Mouse (Mus musculus) stomach, embryonic 16.5 days (tissue): ENCODE measurements at regions not wholly inside any gene's neighbourhood (a gene's known extent, or its start where the extent isn't known, plus 50 kb on each side); places are given as distances from the start of the nearest gene placed in this dataset.

Experiments used
- ATAC-seq: fragments of 200-750 bp; cut with Nextera tagmentation; 2 replicates; pipeline ENCODE4 v1.8.0; 2017; ENCODE audit warnings: moderate number of reproducible peaks, moderate TSS enrichment; ENCODE audit not compliant: insufficient read depth, low FRiP score
- H3K27ac ChIP-seq: fragments of 300-500 bp; sonication (generic); 2 replicates; pipeline ENCODE4 v1.5.1; 2014; ENCODE audit warnings: low read length
- H3K27me3 ChIP-seq: fragments of 300-500 bp; sonication (generic); 2 replicates; pipeline ENCODE4 v1.6.1; 2014; ENCODE audit warnings: low read length, control low read depth, mixed read lengths; ENCODE audit not compliant: control insufficient read depth, insufficient read depth
- H3K36me3 ChIP-seq: fragments of 300-500 bp; sonication (generic); 2 replicates; pipeline ENCODE4 v1.6.1; 2014; ENCODE audit warnings: low read length; ENCODE audit not compliant: control insufficient read depth, insufficient read depth
- H3K4me1 ChIP-seq: fragments of 300-500 bp; sonication (generic); 2 replicates; pipeline ENCODE4 v1.6.1; 2014; ENCODE audit warnings: low read length, control low read depth, mixed read lengths; ENCODE audit not compliant: control insufficient read depth, insufficient read depth
- H3K4me2 ChIP-seq: fragments of 300-500 bp; sonication (generic); 2 replicates; pipeline ENCODE4 v1.6.1; 2014; ENCODE audit warnings: low read depth, low read length, mixed read lengths
- H3K4me3 ChIP-seq: fragments of 300-500 bp; sonication (generic); replicated peaks from 2 replicates; pipeline ENCODE4 v1.5.1; 2014; ENCODE audit warnings: mild to moderate bottlenecking, low read length
- H3K9ac ChIP-seq: fragments of 300-500 bp; sonication (generic); 2 replicates; pipeline ENCODE4 v1.6.1; 2014; ENCODE audit warnings: low read length
- H3K9me3 ChIP-seq: fragments of 300-500 bp; sonication (generic); replicated peaks from 2 replicates; pipeline ENCODE4 v1.6.1; 2016; ENCODE audit warnings: low read length, control low read depth; ENCODE audit not compliant: control insufficient read depth
- WGBS: fragments of 180-500 bp; shearing (Covaris S2); extraction: QIAGEN DNeasy Blood & Tissue Kit; methylation state at CpG from one replicate; pipeline ENCODE4 v1.1.7; 2014; 5-methylcytosine and 5-hydroxymethylcytosine counted together

DNA sequence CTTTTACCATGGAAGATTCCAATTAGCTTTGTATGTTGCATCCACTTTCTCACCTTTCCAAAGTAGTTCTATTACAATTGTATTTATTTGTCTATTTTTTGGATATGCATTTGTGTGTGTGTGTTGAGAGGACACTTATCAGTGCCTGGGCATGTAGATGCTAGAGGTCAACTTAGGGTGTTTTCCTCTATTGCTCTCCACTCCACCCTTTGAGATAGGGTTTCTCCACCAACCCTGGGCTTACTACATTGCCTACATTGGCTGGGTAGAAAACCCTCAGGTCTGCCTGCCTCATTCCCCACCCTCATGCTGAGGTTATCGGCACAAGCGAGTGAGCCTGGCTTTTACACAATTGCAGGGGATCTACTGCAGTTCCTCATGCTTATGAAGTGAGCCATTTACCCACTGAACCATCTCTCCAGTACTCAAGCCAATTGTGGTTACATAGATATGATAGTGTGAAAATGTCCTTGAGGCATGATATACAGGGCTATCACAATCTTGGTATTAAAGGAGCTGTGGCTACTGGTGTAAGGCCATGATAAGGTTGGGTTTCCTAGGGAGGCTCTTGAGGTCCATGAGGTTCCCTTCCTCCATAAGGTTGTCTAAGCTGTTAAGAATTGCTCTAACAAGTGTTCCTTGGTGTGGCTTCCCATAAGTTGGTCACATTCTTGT is 87.6 kb downstream of the Otud1 start:
- no peaks in the 10 kb centered on the region for H3K4me1 ChIP-seq
- WGBS = 92% methylated on average over 2 of the region's 2 CpGs
- H3K4me3 ChIP-seq = no peak overlapping the region
- no peak overlapping the region for H3K4me2 ChIP-seq
- H3K9ac ChIP-seq = no peak overlapping the region
- no peaks in the 10 kb centered on the region for H3K9me3 ChIP-seq
- ATAC-seq = no peak
- no peaks in the 10 kb centered on the region for H3K36me3 ChIP-seq
- no peak overlapping the region for H3K27ac ChIP-seq
- H3K27me3 ChIP-seq = no peaks in the 10 kb centered on the region

DNA sequence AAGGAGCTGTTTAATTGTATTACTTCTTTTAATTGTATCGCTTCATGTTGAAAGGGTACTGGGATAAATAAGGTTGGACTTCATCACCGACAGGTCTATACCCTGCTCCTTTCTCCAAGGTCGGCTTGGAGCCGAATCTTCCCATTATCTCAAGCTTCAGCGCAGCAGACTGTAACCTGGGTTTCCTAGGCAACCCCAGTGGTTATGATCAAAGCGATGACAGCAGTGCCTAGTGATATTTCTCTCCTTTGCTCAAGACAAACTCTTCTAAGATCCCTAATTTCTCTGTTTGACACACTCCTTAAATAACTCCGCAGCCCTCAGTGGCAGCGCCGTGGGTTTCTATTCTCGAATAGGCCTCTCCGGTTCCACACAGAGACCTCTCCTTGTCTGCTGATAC is 95.2 kb downstream of the Otud1 start:
- Histone ChIP-seq H3K36me3 (no peaks in the 10 kb centered on the region), H3K27ac (no peak overlapping the region), H3K4me3 (no peak overlapping the region), H3K9me3 (no peaks in the 10 kb centered on the region), H3K4me1 (no peaks in the 10 kb centered on the region), H3K9ac (no peak overlapping the region), H3K4me2 (no peak overlapping the region), H3K27me3 (no peaks in the 10 kb centered on the region)
- 87% methylated on average over 11 of the region's 11 CpGs for WGBS
- no peak for ATAC-seq

DNA sequence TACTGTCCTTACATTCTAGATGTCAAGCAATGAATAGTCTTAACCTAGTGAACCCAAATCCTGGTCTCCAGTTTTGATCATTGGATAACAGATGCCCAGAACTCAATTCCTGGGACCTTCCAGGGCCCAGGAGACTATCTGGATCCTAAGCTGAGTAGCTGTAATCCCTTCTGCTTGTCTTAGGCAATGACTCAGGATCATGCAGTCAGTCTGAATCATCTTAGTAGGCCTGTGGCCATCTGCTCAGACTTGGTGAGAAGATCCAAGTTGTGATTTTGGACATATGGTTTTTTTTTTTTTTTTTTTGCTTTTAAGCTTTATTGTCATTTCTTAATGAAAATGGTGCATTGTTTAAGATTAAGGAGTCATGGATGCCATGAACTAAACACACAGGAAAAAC is 95.9 kb downstream of the Otud1 start:
- H3K9ac ChIP-seq = no peak overlapping the region
- no peak overlapping the region for H3K27ac ChIP-seq
- ATAC-seq = no peak

DNA sequence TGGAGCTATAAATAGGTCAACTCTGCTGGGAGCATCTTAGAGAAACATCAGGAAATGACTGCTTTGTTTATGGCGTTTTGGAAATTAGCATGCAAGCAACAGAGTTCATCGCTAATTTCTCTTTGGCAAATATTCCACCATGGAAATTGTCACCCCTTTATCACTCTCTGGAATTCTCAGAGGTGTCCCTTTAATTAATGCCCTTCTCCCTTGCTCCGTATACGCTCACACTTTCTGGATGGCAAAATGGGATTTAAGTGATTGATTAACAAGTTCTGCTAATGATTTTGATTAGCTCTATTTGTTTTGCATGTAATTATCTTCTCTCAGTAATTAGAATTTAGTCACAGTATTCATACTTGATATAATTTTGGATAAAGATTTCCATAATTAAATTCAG is 100.4 kb downstream of the Otud1 start:
- ATAC-seq = no peak
- Histone ChIP-seq H3K4me3 (no peak overlapping the region), H3K27ac (no peak overlapping the region), H3K36me3 (no peaks in the 10 kb centered on the region), H3K9me3 (no peaks in the 10 kb centered on the region), H3K4me1 (no peaks in the 10 kb centered on the region), H3K9ac (no peak overlapping the region), H3K4me2 (no peak overlapping the region), H3K27me3 (no peaks in the 10 kb centered on the region)
- 62% methylated on average over 4 of the region's 4 CpGs for WGBS

More for the DNA sequence above, 95.9 kb downstream of the Otud1 start:
- Histone ChIP-seq H3K36me3 (no peaks in the 10 kb centered on the region), H3K4me1 (no peaks in the 10 kb centered on the region), H3K4me3 (no peak overlapping the region), H3K9me3 (no peaks in the 10 kb centered on the region), H3K4me2 (no peak overlapping the region), H3K27me3 (no peaks in the 10 kb centered on the region)

DNA sequence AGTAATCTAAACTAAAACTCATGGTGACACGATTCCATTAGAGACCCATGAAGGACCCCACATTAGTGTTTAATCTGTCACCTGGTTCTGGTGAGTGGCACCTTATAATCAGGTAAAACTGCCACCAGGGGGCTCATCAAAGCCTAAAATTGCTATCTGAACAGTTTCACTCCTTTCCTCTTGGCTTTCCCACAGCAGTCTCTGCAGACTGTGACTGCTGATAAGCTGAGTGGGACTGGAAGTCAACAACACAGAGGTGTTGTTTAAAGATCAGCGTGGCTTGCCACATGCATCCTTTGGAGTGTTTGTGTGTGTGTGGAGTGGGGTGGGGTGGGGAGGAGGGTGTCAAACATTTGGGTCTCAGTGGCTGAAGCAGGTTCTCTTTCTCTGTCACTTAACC is 101.6 kb downstream of the Otud1 start:
- WGBS = 27% methylated on average over 2 of the region's 2 CpGs
- Histone ChIP-seq H3K27ac (no peak overlapping the region), H3K4me2 (no peak overlapping the region), H3K9ac (no peak overlapping the region), H3K27me3 (no peaks in the 10 kb centered on the region), H3K4me1 (no peaks in the 10 kb centered on the region), H3K36me3 (no peaks in the 10 kb centered on the region), H3K9me3 (no peaks in the 10 kb centered on the region), H3K4me3 (no peak overlapping the region)
- ATAC-seq = no peak

DNA sequence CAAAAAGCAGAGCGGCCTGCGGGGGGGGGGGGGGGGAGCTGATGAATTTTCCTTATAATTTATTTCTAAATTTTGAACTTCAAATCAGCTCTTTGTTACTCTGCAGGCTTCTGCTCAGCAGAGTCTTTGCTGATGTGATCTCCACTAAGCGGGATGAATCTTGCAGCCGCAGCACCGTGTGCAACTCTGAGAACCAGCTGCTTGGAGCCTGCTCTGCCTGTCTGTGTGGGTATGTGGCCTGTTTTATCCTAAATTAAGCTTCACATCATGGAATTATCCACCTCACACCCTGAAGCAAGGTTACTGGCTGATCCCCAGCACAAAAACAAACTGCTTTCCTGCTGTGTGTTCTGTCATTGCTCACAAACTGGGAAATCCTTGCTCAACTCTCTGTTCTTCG is 102.0 kb downstream of the Otud1 start:
- no peak for ATAC-seq
- Histone ChIP-seq H3K27me3 (no peaks in the 10 kb centered on the region), H3K4me1 (no peaks in the 10 kb centered on the region), H3K4me2 (no peak overlapping the region), H3K27ac (no peak overlapping the region), H3K9ac (no peak overlapping the region), H3K4me3 (no peak overlapping the region), H3K9me3 (no peaks in the 10 kb centered on the region), H3K36me3 (no peaks in the 10 kb centered on the region)
- 51% methylated on average over 6 of the region's 6 CpGs for WGBS

DNA sequence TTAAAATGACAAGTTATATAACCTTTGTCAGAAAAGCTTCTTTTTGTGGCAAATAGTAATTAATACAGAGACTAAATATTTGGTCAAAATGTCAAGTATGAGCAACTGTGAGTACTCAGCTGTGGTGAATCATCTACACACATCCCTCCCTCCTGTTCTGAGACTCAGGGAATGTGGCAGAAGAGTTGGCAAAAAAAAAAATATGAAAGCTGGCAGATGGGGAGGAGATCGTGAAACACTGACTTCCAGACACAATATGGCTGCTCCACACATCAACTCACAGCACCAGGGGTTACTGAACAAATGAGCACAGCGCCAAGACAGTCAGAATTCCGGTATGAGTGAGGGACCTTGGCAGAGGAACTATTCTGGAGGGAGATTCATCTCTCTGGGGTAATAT is 105.4 kb downstream of the Otud1 start:
- Histone ChIP-seq H3K4me2 (no peak overlapping the region), H3K9ac (no peak overlapping the region), H3K27ac (no peak overlapping the region), H3K4me3 (no peak overlapping the region), H3K27me3 (no peaks in the 10 kb centered on the region), H3K9me3 (no peaks in the 10 kb centered on the region), H3K4me1 (no peaks in the 10 kb centered on the region), H3K36me3 (no peaks in the 10 kb centered on the region)
- WGBS = 62% methylated on average over 3 of the region's 3 CpGs
- no peak for ATAC-seq

DNA sequence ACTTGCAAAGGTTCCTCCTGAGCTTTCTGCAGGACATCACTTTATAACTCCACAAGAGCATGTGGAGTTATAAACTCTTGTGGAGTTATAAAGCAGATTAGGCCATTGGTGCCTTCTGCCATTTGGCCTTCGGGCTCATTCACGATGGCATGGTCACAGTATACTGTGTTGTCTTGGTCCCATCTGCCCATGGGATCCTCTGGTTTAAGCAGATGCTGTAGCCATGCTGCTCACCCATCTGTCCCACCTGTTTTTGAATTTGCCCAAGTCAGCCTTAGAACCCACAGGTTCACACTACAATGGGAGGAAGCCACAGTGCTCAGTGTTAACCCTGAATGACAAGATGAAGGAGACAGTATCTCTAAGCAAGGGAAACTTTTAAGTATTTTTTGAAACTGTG is 124.7 kb upstream of the Etl4 start:
- ATAC-seq = no peak
- Histone ChIP-seq H3K9ac (no peak overlapping the region), H3K4me1 (no peaks in the 10 kb centered on the region), H3K4me3 (no peak overlapping the region), H3K36me3 (no peaks in the 10 kb centered on the region), H3K4me2 (no peak overlapping the region), H3K27ac (no peak overlapping the region), H3K27me3 (no peaks in the 10 kb centered on the region), H3K9me3 (no peaks in the 10 kb centered on the region)
- WGBS = 90% methylated on average over 2 of the region's 2 CpGs

DNA sequence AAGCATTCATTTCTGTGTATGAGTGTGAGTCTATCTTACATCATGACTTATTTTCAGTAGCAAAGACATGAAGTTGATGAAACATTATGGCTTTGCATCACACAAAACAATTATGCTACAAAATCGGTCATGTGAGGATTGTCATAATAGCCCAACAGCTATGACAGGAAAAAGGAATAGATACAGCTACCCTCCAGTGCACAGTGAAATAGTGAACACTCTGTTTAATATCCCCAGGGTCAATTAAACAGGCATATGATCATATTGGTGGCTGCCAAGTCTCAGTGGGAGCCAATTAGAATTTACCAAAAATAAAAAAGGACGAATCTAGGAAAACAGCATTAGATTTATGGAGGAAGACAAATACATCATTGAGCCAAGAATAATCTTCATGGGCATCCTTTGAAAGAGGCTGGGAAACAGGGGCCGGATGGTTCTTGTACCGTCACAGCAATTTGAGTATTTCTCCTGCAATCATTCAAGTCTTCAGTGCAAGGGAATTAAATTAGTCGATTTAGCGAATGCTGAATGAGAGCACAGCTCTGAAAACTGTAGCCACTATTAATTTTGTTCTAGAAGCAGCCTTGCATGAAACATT is 123.8 kb upstream of the Etl4 start:
- WGBS = 72% methylated on average over 6 of the region's 6 CpGs
- Histone ChIP-seq H3K4me2 (no peak overlapping the region), H3K36me3 (no peaks in the 10 kb centered on the region), H3K4me1 (no peaks in the 10 kb centered on the region), H3K27me3 (no peaks in the 10 kb centered on the region), H3K4me3 (no peak overlapping the region), H3K27ac (no peak overlapping the region), H3K9ac (no peak overlapping the region), H3K9me3 (no peaks in the 10 kb centered on the region)
- no peak for ATAC-seq
